Mouse (Mus musculus) ES-E14 (cell line): ENCODE data around the gene Stat3. TPM values are rescaled to one million over a fixed set of nuclear protein-coding genes. Genes with fewer than 3 reads are reported as not detected.

Source experiments
- DNase-seq: peaks from one replicate; pipeline ENCODE4 v3.0.0-alpha.2; 2013; ENCODE audit warnings: low read depth, low spot score
- H3K27ac ChIP-seq: 2 replicates; pipeline ENCODE4 v1.5.1; 2012; ENCODE audit warnings: low read depth, mild to moderate bottlenecking, low read length, moderate library complexity, mixed read lengths; ENCODE audit not compliant: poor library complexity, insufficient read depth, severe bottlenecking
- H3K36me3 ChIP-seq: 2 replicates; pipeline ENCODE4 v1.6.1; 2012; ENCODE audit warnings: mild to moderate bottlenecking, low read length, moderate library complexity, mixed read lengths; ENCODE audit not compliant: control insufficient read depth, poor library complexity, insufficient read depth, severe bottlenecking
- H3K4me1 ChIP-seq, 2 experiments: fragments of 150-350 bp in 1 of 2; sonication (generic) in 1 of 2; 2 replicates each; pipeline ENCODE4 v1.6.1; 2012; ENCODE audit warnings: low read length in 2 of 2, mild to moderate bottlenecking in 1 of 2, mixed read lengths in 1 of 2; ENCODE audit not compliant: control insufficient read depth in 2 of 2, insufficient read depth in 2 of 2, poor library complexity in 1 of 2
- H3K4me3 ChIP-seq, 2 experiments: fragments of 150-350 bp in 1 of 2; sonication (generic) in 1 of 2; 2 replicates each; pipeline ENCODE4 v1.5.1; 2012; ENCODE audit warnings: low read length in 2 of 2, low read depth in 1 of 2, mild to moderate bottlenecking in 1 of 2, mixed read lengths in 1 of 2; ENCODE audit not compliant: insufficient read depth in 1 of 2, poor library complexity in 1 of 2, severe bottlenecking in 1 of 2
- H3K9ac ChIP-seq: 2 replicates; pipeline ENCODE4 v1.6.1; 2012; ENCODE audit warnings: low read depth, mild to moderate bottlenecking, low read length, mixed read lengths; ENCODE audit not compliant: poor library complexity, insufficient read depth, severe bottlenecking
- H3K9me3 ChIP-seq: fragments of 150-350 bp; sonication (generic); 2 replicates; pipeline ENCODE4 v1.6.1; 2012; ENCODE audit warnings: low read depth, mild to moderate bottlenecking, low read length; ENCODE audit not compliant: control insufficient read depth, insufficient read depth
- CHD2 ChIP-seq: IDR thresholded peaks from 2 replicates; pipeline ENCODE4 v1.6.1; 2014; ENCODE audit warnings: mild to moderate bottlenecking, low read depth, low read length, inconsistent platforms
- HCFC1 ChIP-seq: IDR thresholded peaks from 2 replicates; pipeline ENCODE4 v1.6.1; 2012; ENCODE audit warnings: low read length, inconsistent platforms, borderline replicate concordance; ENCODE audit not compliant: insufficient read depth
- MAFK ChIP-seq: IDR thresholded peaks from 2 replicates; pipeline ENCODE4 v1.6.1; 2014; ENCODE audit warnings: mild to moderate bottlenecking, low read depth, low read length, inconsistent platforms; ENCODE audit not compliant: insufficient read depth
- ZC3H11A ChIP-seq: IDR thresholded peaks from 2 replicates; pipeline ENCODE4 v1.6.1; 2012; ENCODE audit warnings: low read depth, mild to moderate bottlenecking, inconsistent platforms, low read length, borderline replicate concordance
- ZNF384 ChIP-seq: IDR thresholded peaks from 2 replicates; pipeline ENCODE4 v1.6.1; 2012; ENCODE audit warnings: low read depth, low read length, inconsistent platforms
- in situ Hi-C, 2 experiments: fragments of 600-800 bp; cut with MboI; formaldehyde crosslinking; loops; one replicate each; pipeline ENCODE4 v1.15.1; 2025; ENCODE audit warnings: low sequenced_read_pairs in 2 of 2, inconsistent platforms in 1 of 2; ENCODE audit not compliant: unreplicated experiment in 2 of 2
- total RNA-seq: library from RNA; depleted of rRNA; stranded (reverse); fragments of 300-350 nt; gene quantifications from 2 replicates; pipeline ENCODE4 v1.2.3, GENCODE M21; 2012

Stat3 gene
- total RNA-seq, 1 experiment: 61.5 TPM

GRCm38 (mm10) chr11:100888348-100888820 lies 51.0 kb downstream of the Stat3 start:
- Histone ChIP-seq H3K9me3 (no peaks in the 10 kb centered on the region), H3K27ac (no peak overlapping the region; the same call in 1 of the 2 replicates), H3K9ac (no peak overlapping the region), H3K36me3 (peaks cover 54% of the 10 kb centered on the region), H3K4me1 (no peaks in the 10 kb centered on the region), H3K4me3 (no peak overlapping the region)
- no peak for DNase-seq
- in situ Hi-C loops: no loop called here
- TF ChIP-seq MAFK (no peak), ZNF384 (no peak), CHD2 (no peak), ZC3H11A (no peak), HCFC1 (no peak)

DNA sequence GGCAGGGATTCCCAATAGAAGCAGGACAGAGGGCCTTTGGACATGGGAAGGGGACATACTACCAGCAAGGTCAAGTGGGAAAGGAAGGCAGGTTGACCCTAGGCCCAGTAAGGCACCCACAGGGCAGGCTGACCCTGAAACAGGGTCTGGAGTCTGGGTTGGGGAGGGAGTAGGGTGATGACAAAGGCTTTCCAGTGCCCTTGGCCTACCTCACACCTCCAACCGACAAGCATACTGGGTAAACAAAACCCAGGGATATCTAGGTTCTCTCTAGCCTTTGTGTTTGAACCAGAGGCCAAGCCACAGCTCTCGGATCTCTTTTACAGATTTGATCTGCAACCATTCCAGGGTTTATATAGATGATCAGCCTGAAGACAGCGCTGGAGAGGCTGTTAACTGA lies 51.6 kb downstream of the Stat3 start:
- H3K4me1 ChIP-seq: no peaks in the 10 kb centered on the region
- TF ChIP-seq ZC3H11A: no peak
- no peak for TF ChIP-seq ZNF384
- TF ChIP-seq HCFC1: no peak
- TF ChIP-seq MAFK: no peak
- no peak for TF ChIP-seq CHD2
- no peak for DNase-seq
- peaks cover 48% of the 10 kb centered on the region for H3K36me3 ChIP-seq
- H3K9me3 ChIP-seq: no peaks in the 10 kb centered on the region
- in situ Hi-C loops: no loop called here
- H3K4me3 ChIP-seq: no peak overlapping the region
- no peak overlapping the region for H3K9ac ChIP-seq
- no peak overlapping the region for H3K27ac ChIP-seq

DNA sequence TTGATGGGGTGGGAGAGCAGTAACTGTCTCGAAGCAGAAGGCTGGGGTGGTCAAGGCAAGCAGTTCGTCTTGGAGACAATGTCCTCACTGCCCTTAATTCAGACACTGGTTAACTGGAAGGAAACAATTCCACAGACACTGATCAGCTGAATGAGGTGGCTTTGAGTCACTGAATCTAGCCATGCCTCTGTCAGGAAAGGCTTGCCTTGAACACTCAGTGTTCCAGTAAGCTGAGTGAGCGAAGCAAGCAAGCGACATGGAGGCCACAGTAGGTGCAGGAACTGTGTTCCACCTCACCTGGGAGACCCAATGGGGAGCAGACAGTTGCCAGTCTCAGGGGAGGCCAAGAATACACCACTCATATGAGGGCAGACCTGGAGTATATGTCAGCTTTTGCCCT lies 52.1 kb downstream of the Stat3 start:
- no peaks in the 10 kb centered on the region for H3K9me3 ChIP-seq
- TF ChIP-seq MAFK (no peak), HCFC1 (no peak), ZC3H11A (no peak), CHD2 (no peak), ZNF384 (no peak)
- in situ Hi-C loops: no loop called here
- no peak overlapping the region for H3K4me3 ChIP-seq
- H3K36me3 ChIP-seq: peaks cover 45% of the 10 kb centered on the region
- no peak for DNase-seq
- H3K27ac ChIP-seq: no peak overlapping the region
- no peak overlapping the region for H3K9ac ChIP-seq
- H3K4me1 ChIP-seq: no peaks in the 10 kb centered on the region

- Histone ChIP-seq H3K9ac (no peak overlapping the region), H3K9me3 (no peaks in the 10 kb centered on the region), H3K36me3 (peaks cover 37% of the 10 kb centered on the region), H3K27ac (no peak overlapping the region), H3K4me3 (no peak overlapping the region), H3K4me1 (no peaks in the 10 kb centered on the region)
- TF ChIP-seq ZC3H11A: no peak
- no peak for TF ChIP-seq MAFK
- no peak for TF ChIP-seq HCFC1
- TF ChIP-seq CHD2: no peak
- no peak for TF ChIP-seq ZNF384
- no peak for DNase-seq
- in situ Hi-C loops: no loop called here
Observed at GRCm38 (mm10) chr11:100886188-100886740, 53.1 kb downstream of the Stat3 start.

GRCm38 (mm10) chr11:100885472-100885871 lies 53.9 kb downstream of the Stat3 start:
- in situ Hi-C loops: no loop called here
- peaks cover 31% of the 10 kb centered on the region for H3K36me3 ChIP-seq
- no peaks in the 10 kb centered on the region for H3K9me3 ChIP-seq
- no peak for DNase-seq
- no peak overlapping the region for H3K9ac ChIP-seq
- TF ChIP-seq MAFK (no peak), ZNF384 (no peak), CHD2 (no peak), ZC3H11A (no peak), HCFC1 (no peak)
- H3K27ac ChIP-seq: no peak overlapping the region
- H3K4me1 ChIP-seq: no peaks in the 10 kb centered on the region
- H3K4me3 ChIP-seq: no peak overlapping the region
